Mouse (Mus musculus) G1E (cell line): ENCODE data around the gene Dnaaf2. TPM values are rescaled to one million over a fixed set of nuclear protein-coding genes. Genes with fewer than 3 reads are reported as not detected.
"Not testable (repeated sequence)": the region's sequence is repeated elsewhere in the genome, so short reads cannot be mapped to it uniquely, and the experiment has no call there.

ENCODE experiments used
- ATAC-seq: 2 replicates; pipeline ENCODE4 v1.8.0; 2016; ENCODE audit warnings: mild to moderate bottlenecking; ENCODE audit not compliant: insufficient number of reproducible peaks, poor library complexity, low FRiP score, severe bottlenecking; ENCODE audit errors: extremely low read depth
- DNase-seq: peaks from one replicate; pipeline ENCODE4 v3.0.0; 2012; ENCODE audit warnings: low spot score
- H3K27me3 ChIP-seq: 2 replicates; pipeline ENCODE4 v1.6.1; 2012; ENCODE audit warnings: mild to moderate bottlenecking, low read length, inconsistent platforms; ENCODE audit not compliant: insufficient read depth
- H3K36me3 ChIP-seq: replicated peaks from 2 replicates; pipeline ENCODE3; 2012; ENCODE audit warnings: mild to moderate bottlenecking, inconsistent platforms
- H3K4me1 ChIP-seq: 2 replicates; pipeline ENCODE4 v1.6.1; 2012; ENCODE audit warnings: low read depth, low read length, inconsistent platforms, mixed read lengths; ENCODE audit not compliant: insufficient read depth
- H3K4me3 ChIP-seq: 2 replicates; pipeline ENCODE4 v1.5.1; 2012; ENCODE audit warnings: low read depth, mild to moderate bottlenecking, inconsistent platforms, low read length, moderate library complexity, mixed read lengths
- H3K9me3 ChIP-seq: replicated peaks from 2 replicates; pipeline ENCODE4 v1.6.1; 2012; ENCODE audit warnings: inconsistent platforms
- CTCF ChIP-seq: IDR thresholded peaks from 2 replicates; pipeline ENCODE4 v1.5.1; 2012; ENCODE audit warnings: low read depth, low read length, inconsistent platforms, mixed read lengths
- GATA1 ChIP-seq: IDR thresholded peaks from 2 replicates; pipeline ENCODE4 v1.6.1; 2012; ENCODE audit warnings: borderline replicate concordance, low read length, inconsistent platforms, mixed read lengths
- GATA2 ChIP-seq: IDR thresholded peaks from 2 replicates; pipeline ENCODE4 v1.6.1; 2012; ENCODE audit warnings: low read depth, low read length, inconsistent platforms, borderline replicate concordance
- POLR2AphosphoS5 ChIP-seq: IDR thresholded peaks from 2 replicates; pipeline ENCODE4 v1.6.1; 2012; ENCODE audit warnings: low read depth, low read length, inconsistent platforms; ENCODE audit not compliant: insufficient replicate concordance
- TAL1 ChIP-seq: conservative IDR thresholded peaks from 2 replicates; pipeline ENCODE4 v1.6.1; 2012; ENCODE audit warnings: low read depth, low read length, inconsistent platforms, mixed read lengths
- polyA plus RNA-seq: library from polyadenylated mRNA; stranded (reverse); fragments of >175 nt; gene quantifications from 2 replicates; pipeline ENCODE4 v1.2.3, GENCODE M21; 2012
- total RNA-seq, 2 experiments: library from RNA; stranded (forward) in 1 of 2; stranded (reverse) in 1 of 2; fragments of 200-1000 nt in 1 of 2; fragments of >200 nt in 1 of 2; fragmentation: Nextera tagmentation in 1 of 2; gene quantifications; 2 replicates each; pipeline ENCODE4 v1.2.3; 2014 to 2017

Dnaaf2 gene
- total and polyA plus RNA-seq, 3 experiments, result 5.1 to 11.4 (median 7.6) TPM

DNA sequence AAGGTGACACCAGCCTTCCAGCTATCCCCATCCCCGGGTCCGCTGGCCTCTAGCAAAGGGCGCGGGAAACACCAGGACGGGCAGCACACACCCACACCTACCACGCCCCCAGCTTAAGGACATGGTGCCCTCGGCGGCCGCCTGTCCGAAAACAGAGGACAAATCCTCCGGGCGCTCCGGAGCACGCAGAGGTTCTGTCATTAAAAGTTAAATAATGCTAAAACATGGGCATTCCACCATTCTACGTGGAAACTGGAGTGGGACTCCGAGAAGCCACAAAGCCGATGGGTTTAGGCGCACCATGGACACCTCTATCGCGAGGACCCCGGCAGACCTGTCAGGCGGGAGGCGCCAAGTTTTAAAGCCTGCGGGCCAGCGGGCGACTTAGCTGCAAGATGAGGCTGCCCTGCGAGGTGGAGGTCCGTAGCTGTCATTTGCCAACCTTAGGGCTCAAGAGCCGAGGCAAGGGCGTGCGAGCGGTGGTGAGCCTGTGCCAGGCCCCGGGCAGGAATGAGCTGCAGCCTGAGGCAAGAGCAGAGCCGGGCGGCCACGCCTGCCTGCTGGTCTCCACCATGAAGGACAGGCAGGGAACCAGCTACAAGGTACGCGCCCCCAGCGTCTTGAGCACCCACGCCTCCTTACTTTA lies 29.6 kb downstream of the Dnaaf2 start, which contains the start of gene Lrr1:
Gene Lrr1 (plus strand): TSS at position 354 of the 646 bp plus-strand sequence.
- Histone ChIP-seq H3K4me3 (peak within 1 kb of the TSS; percentile 87), H3K9me3 (no peaks in the 10 kb centered on the region), H3K27me3 (no peaks in the 10 kb centered on the region), H3K36me3 (peaks cover 27% of the 10 kb centered on the region), H3K4me1 (peaks cover 42% of the 10 kb centered on the region)
- peak; percentile 72; the same call in 1 of the 2 replicates for TF ChIP-seq POLR2AphosphoS5
- TF ChIP-seq TAL1, result no peak
- peak; percentile 83 for ATAC-seq
- peak; percentile 88 for DNase-seq

GRCm38 (mm10) chr12:69167656-69168460 lies 30.4 kb downstream of the Dnaaf2 start:
- no peak for DNase-seq

GRCm38 (mm10) chr12:69166861-69167581 lies 31.2 kb downstream of the Dnaaf2 start:
- not testable (repeated sequence) for H3K9me3 ChIP-seq, H3K27me3 ChIP-seq, DNase-seq, H3K4me3 ChIP-seq, ATAC-seq
- H3K36me3 ChIP-seq, result peaks cover 15% of the 10 kb centered on the region
- H3K4me1 ChIP-seq, result peaks cover 41% of the 10 kb centered on the region

More at GRCm38 (mm10) chr12:69167656-69168460, 30.4 kb downstream of the Dnaaf2 start:
- Histone ChIP-seq H3K4me1 (peaks cover 42% of the 10 kb centered on the region), H3K36me3 (peaks cover 20% of the 10 kb centered on the region), H3K4me3 (peak overlapping the region; percentile 87), H3K27me3 (no peaks in the 10 kb centered on the region), H3K9me3 (no peaks in the 10 kb centered on the region)
- ATAC-seq, result peak; percentile 5; the same call in 1 of the 2 replicates
- TF ChIP-seq GATA1, result no peak
- no peak for TF ChIP-seq TAL1
- no peak for TF ChIP-seq POLR2AphosphoS5
- no peak for TF ChIP-seq GATA2
- no peak for TF ChIP-seq CTCF

- Histone ChIP-seq H3K4me1 (peaks cover 32% of the 10 kb centered on the region), H3K9me3 (no peaks in the 10 kb centered on the region), H3K4me3 (no peak overlapping the region), H3K27me3 (no peaks in the 10 kb centered on the region), H3K36me3 (no peaks in the 10 kb centered on the region)
- TF ChIP-seq TAL1, result no peak
- no peak for TF ChIP-seq GATA1
- TF ChIP-seq POLR2AphosphoS5, result no peak
- TF ChIP-seq CTCF, result no peak
- TF ChIP-seq GATA2, result no peak
- ATAC-seq, result no peak
- DNase-seq, result no peak
Measured at GRCm38 (mm10) chr12:69164904-69165303, 33.3 kb downstream of the Dnaaf2 start.

DNA sequence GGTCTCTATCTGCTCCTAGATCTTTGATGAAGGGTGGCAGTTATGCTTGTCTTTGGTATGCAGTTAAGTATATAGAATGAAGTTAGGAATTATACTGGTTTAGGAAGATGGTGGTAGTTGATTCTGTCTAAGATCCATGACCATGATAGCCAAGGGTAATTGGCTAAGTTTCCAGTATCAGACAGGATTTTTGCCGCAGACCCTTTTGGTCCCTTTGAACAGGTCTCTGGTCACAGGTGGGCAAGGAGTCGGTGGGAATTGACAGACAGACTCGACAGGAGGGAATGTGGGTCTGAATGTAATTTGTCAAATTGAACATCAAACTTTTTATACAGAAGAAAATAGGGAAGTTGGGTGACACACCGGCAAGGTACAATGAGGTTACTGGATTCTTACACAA lies 34.6 kb downstream of the Dnaaf2 start:
- DNase-seq, result not testable (repeated sequence)

GRCm38 (mm10) chr12:69160677-69161076 lies 37.6 kb downstream of the Dnaaf2 start:
- not testable (repeated sequence) for H3K4me3 ChIP-seq, DNase-seq, H3K9me3 ChIP-seq, ATAC-seq, H3K27me3 ChIP-seq
- Histone ChIP-seq H3K4me1 (peaks cover 32% of the 10 kb centered on the region), H3K36me3 (peaks cover 25% of the 10 kb centered on the region)

More for the DNA sequence above, 34.6 kb downstream of the Dnaaf2 start:
- not testable (repeated sequence) for H3K4me3 ChIP-seq, ATAC-seq, H3K27me3 ChIP-seq, H3K9me3 ChIP-seq, H3K36me3 ChIP-seq
- peaks cover 27% of the 10 kb centered on the region for H3K4me1 ChIP-seq
